Mouse (Mus musculus) cerebellum, adult 2 months (tissue): ENCODE data around the gene Sec16b. TPM values are rescaled to one million over a fixed set of nuclear protein-coding genes. Genes with fewer than 3 reads are reported as not detected.

Source experiments
- DNase-seq, 2 experiments: peaks; one replicate each; pipeline ENCODE4 v3.0.0; 2021
- H3K27ac ChIP-seq: fragments of 200-500 bp; 2 replicates; pipeline ENCODE4 v1.5.1; 2012; ENCODE audit warnings: low read length, control low read depth, inconsistent platforms; ENCODE audit not compliant: insufficient read depth
- H3K27me3 ChIP-seq: fragments of 200-500 bp; 2 replicates; pipeline ENCODE4 v1.6.1; 2012; ENCODE audit warnings: inconsistent platforms, mild to moderate bottlenecking, low read length, moderate library complexity; ENCODE audit not compliant: control insufficient read depth, insufficient read depth
- H3K4me1 ChIP-seq: fragments of 200-500 bp; 2 replicates; pipeline ENCODE4 v1.6.1; 2011; ENCODE audit warnings: low read length; ENCODE audit not compliant: control insufficient read depth, insufficient read depth
- H3K4me3 ChIP-seq: fragments of 200-500 bp; replicated peaks from 2 replicates; pipeline ENCODE3; 2011; ENCODE audit warnings: mild to moderate bottlenecking, low read depth, low read length, control low read depth; ENCODE audit not compliant: insufficient read depth
- CTCF ChIP-seq: fragments of 200-500 bp; IDR thresholded peaks from 2 replicates; pipeline ENCODE4 v1.5.1; 2011; ENCODE audit warnings: low read depth, mild to moderate bottlenecking, control low read depth, low read length, moderate library complexity, borderline replicate concordance; ENCODE audit not compliant: insufficient read depth
- POLR2A ChIP-seq: fragments of 200-500 bp; IDR thresholded peaks from 2 replicates; pipeline ENCODE4 v1.6.1; 2011; ENCODE audit warnings: low read length, control low read depth, borderline replicate concordance; ENCODE audit not compliant: insufficient read depth
- WGBS: fragments of 180-500 bp; shearing (Covaris S2); methylation state at CpG from one replicate; pipeline ENCODE4 v1.1.7; 2018; 5-methylcytosine and 5-hydroxymethylcytosine counted together
- polyA plus RNA-seq: library from polyadenylated mRNA; depleted of rRNA; stranded (reverse); fragments of >200 nt; gene quantifications from 2 replicates; pipeline ENCODE4 v1.2.3, GENCODE M21; 2012

The Sec16b gene
- polyA plus RNA-seq, 1 experiment, result 0.51 TPM

- no peak overlapping the region for H3K27ac ChIP-seq
- WGBS, result 79% methylated on average over 9 of the region's 9 CpGs
- DNase-seq, result no peak
- H3K27me3 ChIP-seq, result no peaks in the 10 kb centered on the region
- H3K4me1 ChIP-seq, result no peaks in the 10 kb centered on the region
- TF ChIP-seq CTCF (no peak), POLR2A (no peak)
- no peak overlapping the region for H3K4me3 ChIP-seq
Observed at GRCm38 (mm10) chr1:157470761-157471386, 35.7 kb upstream of the Sec16b start.

GRCm38 (mm10) chr1:157472716-157473115 lies 33.8 kb upstream of the Sec16b start:
- DNase-seq, result no peak
- H3K4me1 ChIP-seq, result no peaks in the 10 kb centered on the region
- no peaks in the 10 kb centered on the region; the same call in 1 of the 2 replicates for H3K27me3 ChIP-seq
- TF ChIP-seq POLR2A, result no peak
- TF ChIP-seq CTCF, result no peak
- H3K27ac ChIP-seq, result no peak overlapping the region
- H3K4me3 ChIP-seq, result no peak overlapping the region
- WGBS, result 92% methylated on average over 7 of the region's 7 CpGs

DNA sequence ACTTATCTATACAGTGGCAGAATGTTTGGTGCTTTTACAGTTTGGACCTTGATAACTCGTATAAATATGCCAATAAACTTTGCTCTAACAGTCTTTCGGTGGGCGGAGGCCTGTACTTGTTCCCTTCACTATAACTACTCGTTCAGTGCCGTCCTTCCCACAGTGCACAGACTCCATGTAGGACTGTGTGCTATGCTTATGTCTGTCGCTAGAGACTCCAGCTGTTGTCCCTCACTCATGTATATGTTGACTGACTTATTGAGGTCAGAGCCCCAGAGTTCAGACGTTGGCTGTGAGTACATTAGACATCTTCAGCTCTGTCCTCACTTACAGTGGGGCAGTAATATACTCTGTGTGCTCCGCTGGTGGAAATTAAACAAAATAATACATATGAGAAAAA lies 31.7 kb upstream of the Sec16b start:
- TF ChIP-seq POLR2A (no peak), CTCF (no peak)
- DNase-seq, result no peak
- Histone ChIP-seq H3K27me3 (no peaks in the 10 kb centered on the region; the same call in 1 of the 2 replicates), H3K4me1 (no peaks in the 10 kb centered on the region), H3K27ac (no peak overlapping the region), H3K4me3 (no peak overlapping the region)
- 83% methylated on average over 8 of the region's 8 CpGs for WGBS

DNA sequence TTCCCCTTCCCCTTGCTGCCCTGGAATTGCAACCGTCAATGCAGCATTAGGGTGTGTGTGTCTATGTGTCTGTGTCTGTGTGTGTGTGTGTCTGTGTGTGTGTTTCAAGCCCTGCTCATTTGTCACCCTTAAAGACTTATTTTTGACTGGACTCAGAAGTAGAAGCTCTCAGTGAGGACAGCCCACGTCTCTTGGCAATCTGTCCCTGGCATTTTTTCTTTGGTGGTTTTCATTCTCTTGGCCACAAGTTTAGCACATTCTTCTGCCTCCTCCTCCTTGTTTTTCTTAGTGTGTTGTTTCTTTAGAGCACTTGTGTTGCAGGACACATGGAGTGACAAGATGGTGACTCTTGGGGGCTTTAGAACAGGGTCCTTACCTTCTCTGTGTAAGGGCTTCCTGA lies 30.3 kb upstream of the Sec16b start:
- TF ChIP-seq CTCF, result no peak
- TF ChIP-seq POLR2A, result no peak
- Histone ChIP-seq H3K4me1 (no peaks in the 10 kb centered on the region), H3K27me3 (no peaks in the 10 kb centered on the region; the same call in 1 of the 2 replicates), H3K4me3 (no peak overlapping the region), H3K27ac (no peak overlapping the region)
- 59% methylated on average over 2 of the region's 2 CpGs for WGBS
- DNase-seq, result no peak

DNA sequence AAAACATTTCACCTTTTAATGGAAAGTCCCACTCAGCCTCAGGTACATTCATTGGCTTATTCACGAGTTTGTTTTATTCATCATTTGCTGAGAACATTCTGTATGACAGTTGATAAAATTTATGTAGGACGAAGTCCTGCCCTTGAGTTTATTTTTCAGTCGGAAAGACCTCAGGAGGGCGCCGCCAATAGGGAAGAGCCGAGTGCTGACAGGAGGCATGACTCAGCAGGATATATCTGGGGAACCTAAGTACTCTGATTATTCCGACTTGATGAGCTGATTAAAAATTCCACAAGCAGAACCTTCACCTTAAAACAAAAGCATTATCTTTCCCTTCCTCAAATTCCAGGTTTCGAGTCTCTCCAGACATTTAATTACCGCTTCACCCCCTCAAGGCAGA lies 26.4 kb upstream of the Sec16b start:
- H3K27ac ChIP-seq, result no peak overlapping the region
- whole genome bisulfite sequencing, result 33% methylated on average over 9 of the region's 9 CpGs
- DNase-seq, result no peak
- no peaks in the 10 kb centered on the region for H3K4me1 ChIP-seq
- no peaks in the 10 kb centered on the region; the same call in 1 of the 2 replicates for H3K27me3 ChIP-seq
- H3K4me3 ChIP-seq, result no peak overlapping the region
- TF ChIP-seq POLR2A (no peak), CTCF (no peak)

- Histone ChIP-seq H3K27ac (no peak overlapping the region), H3K4me3 (no peak overlapping the region), H3K4me1 (no peaks in the 10 kb centered on the region), H3K27me3 (no peaks in the 10 kb centered on the region; the same call in 1 of the 2 replicates)
- DNase-seq, result no peak
- TF ChIP-seq POLR2A (no peak), CTCF (no peak)
- WGBS, result 88% methylated on average over 3 of the region's 3 CpGs
Observed at GRCm38 (mm10) chr1:157480901-157481300, 25.6 kb upstream of the Sec16b start.

DNA sequence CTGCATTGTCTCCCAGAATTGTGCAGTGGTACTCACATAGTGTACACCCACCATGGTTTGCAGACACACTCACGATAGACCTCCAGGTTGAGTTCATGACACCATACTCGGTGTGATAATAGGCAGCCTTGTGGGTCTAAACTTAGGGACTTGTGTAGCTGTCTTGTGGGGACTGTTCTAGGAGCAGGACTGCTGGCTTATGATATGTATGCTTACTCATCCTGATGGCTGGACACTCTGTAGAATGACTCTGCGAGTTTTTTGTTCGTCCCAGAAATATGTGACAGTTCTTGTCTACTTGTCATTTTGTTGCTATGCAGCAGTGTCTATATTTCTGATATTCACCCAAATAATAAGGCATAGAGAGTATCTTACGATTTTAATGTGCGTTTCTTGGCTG lies 24.9 kb upstream of the Sec16b start:
- 90% methylated on average over 6 of the region's 6 CpGs for WGBS

DNA sequence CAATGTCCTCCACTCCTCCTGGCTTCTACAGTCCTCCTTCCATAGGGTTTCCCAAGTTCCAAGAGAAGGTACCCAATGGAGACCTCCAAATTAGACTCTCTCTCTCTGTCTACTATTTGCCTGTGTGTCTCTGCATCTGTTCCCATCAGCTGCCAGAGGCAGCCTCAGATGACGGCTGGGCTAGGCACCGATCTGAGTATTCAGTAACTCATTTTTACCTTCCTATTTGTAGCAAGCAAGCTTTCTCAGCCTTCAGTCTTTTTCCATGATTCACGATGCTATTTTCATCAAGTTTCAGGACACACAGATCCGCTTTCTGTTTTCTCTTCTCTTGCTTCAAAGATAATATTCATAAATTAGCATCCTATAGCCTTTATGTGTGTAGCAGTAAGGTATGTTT lies 22.4 kb upstream of the Sec16b start:
- H3K4me3 ChIP-seq, result no peak overlapping the region
- no peaks in the 10 kb centered on the region for H3K4me1 ChIP-seq
- H3K27me3 ChIP-seq, result no peaks in the 10 kb centered on the region; the same call in 1 of the 2 replicates
- 95% methylated on average over 4 of the region's 4 CpGs for WGBS
- DNase-seq, result no peak
- H3K27ac ChIP-seq, result no peak overlapping the region
- TF ChIP-seq CTCF, result no peak
- no peak for TF ChIP-seq POLR2A

More for the DNA sequence above, 24.9 kb upstream of the Sec16b start:
- Histone ChIP-seq H3K4me3 (no peak overlapping the region), H3K27me3 (no peaks in the 10 kb centered on the region; the same call in 1 of the 2 replicates), H3K27ac (no peak overlapping the region), H3K4me1 (no peaks in the 10 kb centered on the region)
- DNase-seq, result no peak
- TF ChIP-seq CTCF (no peak), POLR2A (no peak)
